Mouse (Mus musculus) MEL (cell line): Measurements from ENCODE around the gene Rpp25. TPM values are rescaled to one million over a fixed set of nuclear protein-coding genes. Genes with fewer than 3 reads are reported as not detected.

Experiments used
- DNase-seq: peaks from one replicate; pipeline ENCODE4 v3.0.0; 2011; ENCODE audit warnings: low read depth, low spot score
- H3K27ac ChIP-seq: 2 replicates; pipeline ENCODE4 v1.5.1; 2012; ENCODE audit warnings: low read depth, mild to moderate bottlenecking, control low read depth, low read length, moderate library complexity; ENCODE audit not compliant: control insufficient read depth
- H3K27me3 ChIP-seq, 2 experiments: fragments of 150-350 bp in 1 of 2; sonication (generic) in 1 of 2; 2 replicates each; pipeline ENCODE4 v1.6.1; 2012; ENCODE audit warnings: low read length in 2 of 2, mild to moderate bottlenecking in 2 of 2, improper control_type of control experiment in 1 of 2, moderate library complexity in 1 of 2; ENCODE audit not compliant: insufficient read depth in 2 of 2, control insufficient read depth in 1 of 2
- H3K36me3 ChIP-seq, 2 experiments: 2 replicates each; pipeline ENCODE4 v1.6.1; 2012 to 2014; ENCODE audit warnings: low read length in 2 of 2, improper control_type of control experiment in 1 of 2, inconsistent platforms in 1 of 2, mild to moderate bottlenecking in 1 of 2; ENCODE audit not compliant: insufficient read depth in 2 of 2, control insufficient read depth in 1 of 2
- H3K4me1 ChIP-seq, 2 experiments: fragments of 150-350 bp in 1 of 2; sonication (generic) in 1 of 2; 2 replicates each; pipeline ENCODE4 v1.6.1; 2012; ENCODE audit warnings: low read length in 2 of 2, improper control_type of control experiment in 1 of 2, mild to moderate bottlenecking in 1 of 2; ENCODE audit not compliant: insufficient read depth in 2 of 2, control insufficient read depth in 1 of 2
- H3K4me3 ChIP-seq, 2 experiments: fragments of 150-350 bp in 1 of 2; sonication (generic) in 1 of 2; 2 replicates each; pipeline ENCODE4 v1.5.1; 2012; ENCODE audit warnings: low read depth in 2 of 2, low read length in 2 of 2, mild to moderate bottlenecking in 2 of 2, moderate library complexity in 2 of 2, control low read depth in 1 of 2, improper control_type of control experiment in 1 of 2; ENCODE audit not compliant: control insufficient read depth in 1 of 2, insufficient read depth in 1 of 2
- H3K79me2 ChIP-seq: 2 replicates; pipeline ENCODE4 v1.6.1; 2012; ENCODE audit warnings: mild to moderate bottlenecking, low read length, moderate library complexity; ENCODE audit not compliant: control insufficient read depth, poor library complexity, insufficient read depth
- H3K9ac ChIP-seq: 2 replicates; pipeline ENCODE4 v1.6.1; 2012; ENCODE audit warnings: low read depth, mild to moderate bottlenecking, control low read depth, low read length, moderate library complexity; ENCODE audit not compliant: control insufficient read depth, poor library complexity, severe bottlenecking
- H3K9me3 ChIP-seq: fragments of 150-350 bp; sonication (generic); replicated peaks from 2 replicates; pipeline ENCODE4 v1.6.1; 2012; ENCODE audit warnings: mild to moderate bottlenecking, low read length, improper control_type of control experiment, moderate library complexity; ENCODE audit not compliant: insufficient read depth
- CHD1 ChIP-seq: IDR thresholded peaks from 2 replicates; pipeline ENCODE4 v1.6.1; 2012; ENCODE audit warnings: low read depth, mild to moderate bottlenecking, inconsistent platforms, low read length, improper control_type of control experiment
- CHD2 ChIP-seq: IDR thresholded peaks from 2 replicates; pipeline ENCODE4 v1.6.1; 2011; ENCODE audit warnings: low read length, improper control_type of control experiment
- ETS1 ChIP-seq: IDR thresholded peaks from 2 replicates; pipeline ENCODE4 v1.6.1; 2012; ENCODE audit warnings: low read depth, mild to moderate bottlenecking, inconsistent platforms, low read length, improper control_type of control experiment, moderate library complexity
- GATA1 ChIP-seq: IDR thresholded peaks from 2 replicates; pipeline ENCODE4 v1.6.1; 2011; ENCODE audit warnings: low read depth, low read length, improper control_type of control experiment
- HCFC1 ChIP-seq: IDR thresholded peaks from 2 replicates; pipeline ENCODE4 v1.6.1; 2012; ENCODE audit warnings: low read depth, mild to moderate bottlenecking, inconsistent platforms, low read length, improper control_type of control experiment, moderate library complexity
- JUND ChIP-seq: IDR thresholded peaks from 2 replicates; pipeline ENCODE4 v1.6.1; 2011; ENCODE audit warnings: low read depth, mild to moderate bottlenecking, improper control_type of control experiment, low read length
- MAFK ChIP-seq: IDR thresholded peaks from 2 replicates; pipeline ENCODE4 v1.6.1; 2011; ENCODE audit warnings: low read depth, mild to moderate bottlenecking, low read length, improper control_type of control experiment, borderline replicate concordance
- MAX ChIP-seq: IDR thresholded peaks from 2 replicates; pipeline ENCODE4 v1.6.1; 2011; ENCODE audit warnings: low read length, improper control_type of control experiment
- MEF2A ChIP-seq: IDR thresholded peaks from 2 replicates; pipeline ENCODE4 v1.6.1; 2014; ENCODE audit warnings: low read depth, mild to moderate bottlenecking, inconsistent platforms, low read length, improper control_type of control experiment; ENCODE audit not compliant: poor library complexity, insufficient replicate concordance, severe bottlenecking; ENCODE audit errors: extremely low read depth
- MXI1 ChIP-seq: IDR thresholded peaks from 2 replicates; pipeline ENCODE4 v1.6.1; 2011; ENCODE audit warnings: mild to moderate bottlenecking, low read depth, low read length, improper control_type of control experiment
- MYB ChIP-seq: IDR thresholded peaks from 2 replicates; pipeline ENCODE4 v1.6.1; 2011; ENCODE audit warnings: mild to moderate bottlenecking, low read depth, low read length, improper control_type of control experiment
- MYC ChIP-seq: IDR thresholded peaks from 2 replicates; pipeline ENCODE4 v1.6.1; 2011; ENCODE audit warnings: low read depth, mild to moderate bottlenecking, low read length, improper control_type of control experiment, moderate library complexity
- NELFE ChIP-seq: IDR thresholded peaks from 2 replicates; pipeline ENCODE4 v1.6.1; 2011; ENCODE audit warnings: low read depth, low read length, improper control_type of control experiment
- NRF1 ChIP-seq: IDR thresholded peaks from 2 replicates; pipeline ENCODE4 v1.6.1; 2014; ENCODE audit warnings: low read depth, mild to moderate bottlenecking, inconsistent platforms, low read length, improper control_type of control experiment, moderate library complexity; ENCODE audit not compliant: poor library complexity, insufficient read depth, severe bottlenecking
- POLR2A ChIP-seq, 2 experiments: IDR thresholded peaks; 2 replicates each; pipeline ENCODE4 v1.6.1; 2011 to 2012; ENCODE audit warnings: low read length in 2 of 2, mild to moderate bottlenecking in 2 of 2, control low read depth in 1 of 2, improper control_type of control experiment in 1 of 2, low read depth in 1 of 2, moderate library complexity in 1 of 2; ENCODE audit not compliant: control insufficient read depth in 1 of 2, insufficient read depth in 1 of 2, poor library complexity in 1 of 2
- POLR2AphosphoS2 ChIP-seq: IDR thresholded peaks from 2 replicates; pipeline ENCODE4 v1.6.1; 2011; ENCODE audit warnings: low read length, improper control_type of control experiment
- POLR2AphosphoS5 ChIP-seq: IDR thresholded peaks from 2 replicates; pipeline ENCODE4 v1.6.1; 2012; ENCODE audit warnings: low read depth, borderline replicate concordance, mild to moderate bottlenecking, inconsistent platforms, low read length, moderate library complexity, mixed read lengths
- RAD21 ChIP-seq: IDR thresholded peaks from 2 replicates; pipeline ENCODE4 v1.6.1; 2011; ENCODE audit warnings: mild to moderate bottlenecking, low read depth, low read length, improper control_type of control experiment
- RCOR1 ChIP-seq: IDR thresholded peaks from 2 replicates; pipeline ENCODE4 v1.6.1; 2012; ENCODE audit warnings: low read depth, mild to moderate bottlenecking, inconsistent platforms, low read length, improper control_type of control experiment
- SMC3 ChIP-seq: IDR thresholded peaks from 2 replicates; pipeline ENCODE4 v1.6.1; 2011; ENCODE audit warnings: low read depth, low read length, improper control_type of control experiment
- TBP ChIP-seq: IDR thresholded peaks from 2 replicates; pipeline ENCODE4 v1.8.0; 2011; ENCODE audit warnings: low read depth, low read length, improper control_type of control experiment
- USF1 ChIP-seq: IDR thresholded peaks from 2 replicates; pipeline ENCODE4 v1.6.1; 2014; ENCODE audit warnings: low read depth, mild to moderate bottlenecking, inconsistent platforms, low read length, improper control_type of control experiment, moderate library complexity
- USF2 ChIP-seq, 2 experiments: IDR thresholded peaks; 2 replicates each; pipeline ENCODE4 v1.6.1; 2011 to 2012; ENCODE audit warnings: improper control_type of control experiment in 2 of 2, low read length in 2 of 2, borderline replicate concordance in 1 of 2, inconsistent platforms in 1 of 2, low read depth in 1 of 2, mild to moderate bottlenecking in 1 of 2; ENCODE audit not compliant: insufficient read depth in 1 of 2
- ZC3H11A ChIP-seq: IDR thresholded peaks from 2 replicates; pipeline ENCODE4 v1.6.1; 2012; ENCODE audit warnings: low read depth, mild to moderate bottlenecking, inconsistent platforms, low read length, improper control_type of control experiment
- ZKSCAN1 ChIP-seq: IDR thresholded peaks from 2 replicates; pipeline ENCODE4 v1.6.1; 2012; ENCODE audit warnings: low read depth, mild to moderate bottlenecking, inconsistent platforms, low read length, improper control_type of control experiment, moderate library complexity
- ZMIZ1 ChIP-seq: IDR thresholded peaks from 2 replicates; pipeline ENCODE4 v1.6.1; 2012; ENCODE audit warnings: low read depth, mild to moderate bottlenecking, inconsistent platforms, low read length, improper control_type of control experiment, moderate library complexity
- ZNF384 ChIP-seq: IDR thresholded peaks from 2 replicates; pipeline ENCODE4 v1.6.1; 2012; ENCODE audit warnings: low read depth, mild to moderate bottlenecking, inconsistent platforms, low read length, improper control_type of control experiment
- polyA plus RNA-seq, 2 experiments: library from polyadenylated mRNA; stranded (reverse) in 1 of 2; unstranded in 1 of 2; fragments of >175 nt in 1 of 2; fragments of >200 nt in 1 of 2; gene quantifications; 2 replicates each; pipeline versions ENCODE4 v1.2.1 to v1.2.4; 2012; ENCODE audit warnings: low replicate concordance in 2 of 2, low read depth in 1 of 2; ENCODE audit not compliant: insufficient read length in 2 of 2, insufficient read depth in 1 of 2, missing spikeins in 1 of 2
- total RNA-seq: library from RNA; depleted of rRNA; stranded (reverse); fragments of 300-350 nt; gene quantifications from 2 replicates; pipeline ENCODE4 v1.2.3, GENCODE M21; 2012

Gene Rpp25
- total and polyA plus RNA-seq, 3 experiments = 0.12 to 0.68 TPM; not detected in 1

GRCm38 (mm10) chr9:57537728-57538181, 33.9 kb downstream of the Rpp25 start (continued):
- TF ChIP-seq RCOR1 (no peak), SMC3 (no peak), NRF1 (no peak), MYC (no peak), TBP (no peak), ZKSCAN1 (no peak), POLR2A (IDR thresholded peaks at IDR 0.05; ENCODE audit: control insufficient read depth in 1 of 2, insufficient read depth in 1 of 2, low read depth in 1 of 2, low read length in 2 of 2, poor library complexity in 1 of 2) (no peak; a peak in 1 of 4 replicates)

- Histone ChIP-seq H3K9me3 (no peaks in the 10 kb centered on the region), H3K4me3 (no peak overlapping the region), H3K79me2 (peaks cover 16% of the 10 kb centered on the region), H3K9ac (no peak overlapping the region), H3K27me3 (no peaks in the 10 kb centered on the region), H3K4me1 (peaks cover 5% of the 10 kb centered on the region in 2 experiments; a peak in 3 of 4 replicates), H3K36me3 (peaks cover 6 to 11% of the 10 kb centered on the region in 2 experiments), H3K27ac (no peak overlapping the region)
- peak; percentile 28; the same call in 1 of the 2 replicates for TF ChIP-seq ZNF384
- peak; percentile 86 for TF ChIP-seq MAFK
- no peak for TF ChIP-seq USF2 (IDR thresholded peaks at IDR 0.05; ENCODE audit: borderline replicate concordance in 1 of 2, insufficient read depth in 1 of 2, low read depth in 1 of 2, low read length in 2 of 2)
- DNase-seq = peak; percentile 42
Observed at GRCm38 (mm10) chr9:57539550-57539949, 35.7 kb downstream of the Rpp25 start.

GRCm38 (mm10) chr9:57541312-57541711, 37.5 kb downstream of the Rpp25 start:
- no peak overlapping the region for H3K4me3 ChIP-seq
- no peak overlapping the region for H3K9ac ChIP-seq
- no peak overlapping the region for H3K27ac ChIP-seq
- DNase-seq = peak; percentile 72
- H3K4me1 ChIP-seq = peaks cover 5% of the 10 kb centered on the region in 2 experiments; a peak in 3 of 4 replicates
- H3K27me3 ChIP-seq = no peaks in the 10 kb centered on the region
- peaks cover 16% of the 10 kb centered on the region for H3K79me2 ChIP-seq
- no peaks in the 10 kb centered on the region for H3K9me3 ChIP-seq
- H3K36me3 ChIP-seq = peaks cover 6 to 11% of the 10 kb centered on the region in 2 experiments
- TF ChIP-seq POLR2A (IDR thresholded peaks at IDR 0.05; ENCODE audit: control insufficient read depth in 1 of 2, insufficient read depth in 1 of 2, low read depth in 1 of 2, low read length in 2 of 2, poor library complexity in 1 of 2) (peak in 1 of 2 experiments; percentile 32; a peak in 1 of 4 replicates), NELFE (no peak), MYB (no peak), GATA1 (no peak), MXI1 (no peak), MEF2A (no peak), CHD2 (no peak), POLR2AphosphoS5 (no peak), JUND (no peak), RCOR1 (no peak), SMC3 (peak; percentile 75), CHD1 (no peak), USF2 (IDR thresholded peaks at IDR 0.05; ENCODE audit: borderline replicate concordance in 1 of 2, insufficient read depth in 1 of 2, low read depth in 1 of 2, low read length in 2 of 2) (no peak), MAX (no peak), ZC3H11A (peak; percentile 39; the same call in 1 of the 2 replicates), ZNF384 (peak; percentile 99), MAFK (peak; percentile 38; the same call in 1 of the 2 replicates), ETS1 (no peak), RAD21 (peak; percentile 56), TBP (no peak), USF1 (no peak), ZMIZ1 (no peak), HCFC1 (peak; percentile 50; the same call in 1 of the 2 replicates), POLR2AphosphoS2 (0 out of 2 replicates have a peak, but pooled peaks have one; percentile 15), MYC (0 out of 2 replicates have a peak, but pooled peaks have one; percentile 17)
